Mouse (Mus musculus) liver, embryonic 14.5 days (tissue): ENCODE data around the gene Btbd16. TPM values are rescaled to one million over a fixed set of nuclear protein-coding genes. Genes with fewer than 3 reads are reported as not detected.

Experiments used
- ATAC-seq: fragments of 200-750 bp; cut with Nextera tagmentation; 2 replicates; pipeline ENCODE4 v1.8.0; 2017; ENCODE audit warnings: moderate number of reproducible peaks, mild to moderate bottlenecking, moderate library complexity; ENCODE audit not compliant: insufficient read depth
- DNase-seq, 3 experiments: peaks; one replicate each; pipeline ENCODE4 v3.0.0-alpha.2; 2012 to 2013; ENCODE audit warnings: low read depth in 3 of 3, low spot score in 3 of 3
- H3K27ac ChIP-seq: fragments of 300-500 bp; sonication (generic); 2 replicates; pipeline ENCODE4 v1.5.1; 2014; ENCODE audit warnings: moderate library complexity, mild to moderate bottlenecking, control low read depth, inconsistent platforms
- H3K27me3 ChIP-seq: fragments of 300-500 bp; sonication (generic); 2 replicates; pipeline ENCODE4 v1.6.1; 2014; ENCODE audit warnings: mild to moderate bottlenecking, low read length, moderate library complexity; ENCODE audit not compliant: control insufficient read depth, insufficient read depth
- H3K36me3 ChIP-seq: fragments of 300-500 bp; sonication (generic); replicated peaks from 2 replicates; pipeline ENCODE4 v1.6.1; 2014; ENCODE audit warnings: low read depth; ENCODE audit not compliant: control insufficient read depth, insufficient read depth
- H3K4me1 ChIP-seq, 2 experiments: fragments of 200-500 bp in 1 of 2; fragments of 300-500 bp in 1 of 2; sonication (generic) in 1 of 2; replicated peaks; 2 replicates each; pipeline ENCODE4 v1.6.1; 2012 to 2014; ENCODE audit warnings: antibody characterized with exemption in 1 of 2, inconsistent platforms in 1 of 2, low read length in 1 of 2; ENCODE audit not compliant: control insufficient read depth in 2 of 2, insufficient read depth in 2 of 2
- H3K4me2 ChIP-seq: fragments of 300-500 bp; sonication (generic); 2 replicates; pipeline ENCODE4 v1.6.1; 2014; ENCODE audit warnings: low read depth, mild to moderate bottlenecking, control low read depth, moderate library complexity
- H3K4me3 ChIP-seq, 2 experiments: fragments of 200-500 bp in 1 of 2; fragments of 300-500 bp in 1 of 2; sonication (generic) in 1 of 2; 2 replicates each; pipeline ENCODE4 v1.5.1; 2012 to 2014; ENCODE audit warnings: low read depth in 2 of 2, low read length in 2 of 2, mild to moderate bottlenecking in 2 of 2, control low read depth in 1 of 2, inconsistent platforms in 1 of 2, moderate library complexity in 1 of 2; ENCODE audit not compliant: insufficient read depth in 1 of 2
- H3K9ac ChIP-seq: fragments of 300-500 bp; sonication (generic); replicated peaks from 2 replicates; pipeline ENCODE4 v1.6.1; 2014; ENCODE audit warnings: mild to moderate bottlenecking, control low read depth, moderate library complexity
- H3K9me3 ChIP-seq: fragments of 300-500 bp; sonication (generic); 2 replicates; pipeline ENCODE4 v1.6.1; 2016; ENCODE audit warnings: low read length, mixed read lengths; ENCODE audit not compliant: control insufficient read depth
- CTCF ChIP-seq: IDR thresholded peaks from 2 replicates; pipeline ENCODE4 v1.5.1; 2016; ENCODE audit warnings: antibody characterized with exemption, low read depth, control low read depth
- EP300 ChIP-seq: IDR thresholded peaks from 2 replicates; pipeline ENCODE4 v1.6.1; 2016; ENCODE audit warnings: antibody characterized with exemption, low read depth
- WGBS: fragments of 180-500 bp; shearing (Covaris S2); extraction: QIAGEN DNeasy Blood & Tissue Kit; methylation state at CpG from one replicate; pipeline ENCODE4 v1.1.7; 2014; ENCODE audit not compliant: insufficient replicate concordance; 5-methylcytosine and 5-hydroxymethylcytosine counted together
- polyA plus RNA-seq, 2 experiments: library from polyadenylated mRNA; depleted of rRNA in 1 of 2; stranded (reverse) in 1 of 2; unstranded in 1 of 2; fragments of >200 nt; fragmentation: Nextera tagmentation in 1 of 2; extraction: Ambion mirVana in 1 of 2; gene quantifications; 2 replicates each; pipeline versions ENCODE4 v1.2.1 to v1.2.3; 2012 to 2014

Gene Btbd16
- polyA plus RNA-seq, 2 experiments = 0.05 TPM; not detected in 1

GRCm38 (mm10) chr7:130866640-130867039 lies 92.8 kb downstream of the Btbd16 start:
- no peak for TF ChIP-seq EP300
- TF ChIP-seq CTCF = no peak
- 6% methylated on average over 13 of the region's 13 CpGs for WGBS
- Histone ChIP-seq H3K27me3 (peaks cover 24% of the 10 kb centered on the region), H3K4me1 (no peaks in the 10 kb centered on the region), H3K9me3 (no peaks in the 10 kb centered on the region), H3K27ac (no peak overlapping the region), H3K36me3 (no peaks in the 10 kb centered on the region), H3K4me2 (peak overlapping the region; percentile 51), H3K9ac (no peak overlapping the region; the same call in 1 of the 2 replicates), H3K4me3 (peak overlapping the region; percentile 53 to 60)
- no peak for ATAC-seq
- DNase-seq = no peak

GRCm38 (mm10) chr7:130867256-130867655 lies 93.4 kb downstream of the Btbd16 start:
- Histone ChIP-seq H3K4me2 (no peak overlapping the region), H3K9me3 (no peaks in the 10 kb centered on the region), H3K36me3 (no peaks in the 10 kb centered on the region), H3K4me1 (no peaks in the 10 kb centered on the region), H3K27me3 (peaks cover 24% of the 10 kb centered on the region), H3K4me3 (no peak overlapping the region), H3K9ac (no peak overlapping the region), H3K27ac (no peak overlapping the region)
- DNase-seq (no peak), ATAC-seq (no peak)
- TF ChIP-seq EP300 (no peak), CTCF (no peak)
- WGBS = 43% methylated on average over 3 of the region's 3 CpGs

Other genes with a start within 250 kb of the Btbd16 start
- 31.8 and 53.2 TPM in 2 replicates for gene Nsmce4a, start 201.0 kb upstream of the Btbd16 start, polyA plus RNA-seq (2012; rRNA removed)
- 115 and 132 TPM in 2 replicates for gene Nsmce4a, start 201.0 kb upstream of the Btbd16 start, polyA plus RNA-seq (2014; fragmentation: Nextera tagmentation; extraction: Ambion mirVana)
- 1.6 and 2.0 TPM in 2 replicates for gene Tacc2, start 196.6 kb upstream of the Btbd16 start, polyA plus RNA-seq (2012; rRNA removed)
- gene Tacc2, start 196.6 kb upstream of the Btbd16 start, polyA plus RNA-seq (2014; fragmentation: Nextera tagmentation; extraction: Ambion mirVana) = 2.3 and 2.4 TPM in 2 replicates
- gene Plekha1, start 91.7 kb downstream of the Btbd16 start, polyA plus RNA-seq (2012; rRNA removed) = 6.4 and 7.1 TPM in 2 replicates
- gene Plekha1, start 91.7 kb downstream of the Btbd16 start, polyA plus RNA-seq (2014; fragmentation: Nextera tagmentation; extraction: Ambion mirVana) = 5.0 and 5.1 TPM in 2 replicates
- gene Htra1, start 162.0 kb downstream of the Btbd16 start, polyA plus RNA-seq (2012; rRNA removed) = 0.12 and 0.30 TPM in 2 replicates
- gene Htra1, start 162.0 kb downstream of the Btbd16 start, polyA plus RNA-seq (2014; fragmentation: Nextera tagmentation; extraction: Ambion mirVana) = 0.17 and 0.25 TPM in 2 replicates